Mouse (Mus musculus) kidney, adult 2 months (tissue): ENCODE results near the gene Mapk12. TPM values are rescaled to one million over a fixed set of nuclear protein-coding genes. Genes with fewer than 3 reads are reported as not detected.
A peak's percentile ranks its signal among the peaks of the same experiment; 100 is the strongest.

Experiments used
- DNase-seq: peaks from one replicate; pipeline ENCODE4 v3.0.0; 2021
- H3K27ac ChIP-seq: fragments of 200-500 bp; 2 replicates; pipeline ENCODE4 v1.5.1; 2012; ENCODE audit warnings: low read depth, low read length, control low read depth, inconsistent platforms; ENCODE audit not compliant: insufficient read depth
- H3K27me3 ChIP-seq: fragments of 200-500 bp; replicated peaks from 2 replicates; pipeline ENCODE4 v1.6.1; 2012; ENCODE audit warnings: mild to moderate bottlenecking, moderate library complexity, low read length, inconsistent platforms; ENCODE audit not compliant: control insufficient read depth, insufficient read depth
- H3K36me3 ChIP-seq: fragments of 200-500 bp; 2 replicates; pipeline ENCODE4 v1.6.1; 2012; ENCODE audit warnings: mild to moderate bottlenecking, moderate library complexity, low read length, inconsistent platforms; ENCODE audit not compliant: control insufficient read depth, insufficient read depth
- H3K4me1 ChIP-seq: fragments of 200-500 bp; 2 replicates; pipeline ENCODE4 v1.6.1; 2011; ENCODE audit warnings: low read length; ENCODE audit not compliant: control insufficient read depth, insufficient read depth
- H3K4me3 ChIP-seq: fragments of 200-500 bp; 2 replicates; pipeline ENCODE4 v1.5.1; 2011; ENCODE audit warnings: mild to moderate bottlenecking, low read depth, low read length, control low read depth; ENCODE audit not compliant: insufficient read depth
- CTCF ChIP-seq: fragments of 200-500 bp; conservative IDR thresholded peaks from 2 replicates; pipeline ENCODE4 v1.5.1; 2011; ENCODE audit warnings: low read depth, mild to moderate bottlenecking, control low read depth, low read length, moderate library complexity, mixed read lengths; ENCODE audit not compliant: insufficient read depth, insufficient read length
- POLR2A ChIP-seq: fragments of 200-500 bp; IDR thresholded peaks from one replicate; pipeline ENCODE4 v1.6.1; 2011; ENCODE audit warnings: low read depth, low read length, control low read depth
- WGBS: fragments of 180-500 bp; shearing (Covaris S2); methylation state at CpG from one replicate; pipeline ENCODE4 v1.1.7; 2018; 5-methylcytosine and 5-hydroxymethylcytosine counted together
- polyA plus RNA-seq: library from polyadenylated mRNA; depleted of rRNA; stranded (reverse); fragments of >200 nt; gene quantifications from 2 replicates; pipeline ENCODE4 v1.2.3, GENCODE M21; 2012; rRNA removed

The Mapk12 gene
- polyA plus RNA-seq = 12.7 and 13.9 TPM in 2 replicates

GRCm38 (mm10) chr15:89140659-89141252 lies at the start of gene Mapk12:
Gene Mapk12, minus strand, starts transcription at chr15:89140703.
- DNase-seq = peak; percentile 75
- Histone ChIP-seq H3K27me3 (no peaks in the 10 kb centered on the region), H3K4me3 (peak within 1 kb of the TSS; percentile 65), H3K4me1 (no peaks in the 10 kb centered on the region), H3K27ac (peak within 1 kb of the TSS; percentile 36), H3K36me3 (no peaks in the 10 kb centered on the region)
- 3% methylated on average over 21 of the region's 21 CpGs for WGBS
- TF ChIP-seq POLR2A = no peak
- no peak for TF ChIP-seq CTCF

GRCm38 (mm10) chr15:89184937-89185227 lies 44.4 kb upstream of the Mapk12 start:
- 90% methylated on average over 5 of the region's 5 CpGs for WGBS
- no peak for DNase-seq

GRCm38 (mm10) chr15:89184141-89184936 lies 43.8 kb upstream of the Mapk12 start:
- Histone ChIP-seq H3K36me3 (no peaks in the 10 kb centered on the region), H3K27me3 (no peaks in the 10 kb centered on the region), H3K4me3 (no peak overlapping the region), H3K27ac (no peak overlapping the region), H3K4me1 (no peaks in the 10 kb centered on the region)
- no peak for TF ChIP-seq POLR2A
- no peak for TF ChIP-seq CTCF
- no peak for DNase-seq
- 91% methylated on average over 5 of the region's 5 CpGs for WGBS

More at GRCm38 (mm10) chr15:89184937-89185227, 44.4 kb upstream of the Mapk12 start:
- Histone ChIP-seq H3K27ac (no peak overlapping the region), H3K27me3 (no peaks in the 10 kb centered on the region), H3K4me1 (no peaks in the 10 kb centered on the region), H3K36me3 (no peaks in the 10 kb centered on the region), H3K4me3 (no peak overlapping the region)
- TF ChIP-seq POLR2A = no peak
- TF ChIP-seq CTCF = no peak

- Histone ChIP-seq H3K27me3 (no peaks in the 10 kb centered on the region), H3K4me1 (peaks cover 9% of the 10 kb centered on the region), H3K4me3 (no peak overlapping the region), H3K36me3 (no peaks in the 10 kb centered on the region), H3K27ac (no peak overlapping the region)
- TF ChIP-seq CTCF (no peak), POLR2A (no peak)
- 74% methylated on average over 5 of the region's 5 CpGs for WGBS
- no peak for DNase-seq
These were observed 42.3 kb upstream of the Mapk12 start for GRCm38 (mm10) chr15:89182842-89183241.

GRCm38 (mm10) chr15:89182328-89182741 lies 41.8 kb upstream of the Mapk12 start:
- peak; percentile 68 for DNase-seq
- TF ChIP-seq CTCF = 0 out of 2 replicates have a peak, but pooled peaks have one; percentile 28
- no peak for TF ChIP-seq POLR2A
- H3K4me3 ChIP-seq = no peak overlapping the region
- H3K27me3 ChIP-seq = no peaks in the 10 kb centered on the region
- peaks cover 14% of the 10 kb centered on the region for H3K4me1 ChIP-seq
- H3K36me3 ChIP-seq = no peaks in the 10 kb centered on the region
- H3K27ac ChIP-seq = no peak overlapping the region
- 34% methylated on average over 6 of the region's 6 CpGs for WGBS

GRCm38 (mm10) chr15:89181561-89182270 lies 41.2 kb upstream of the Mapk12 start:
- H3K4me1 ChIP-seq = peaks cover 20% of the 10 kb centered on the region
- TF ChIP-seq CTCF = 0 out of 2 replicates have a peak, but pooled peaks have one; percentile 4
- no peak for TF ChIP-seq POLR2A
- WGBS = 56% methylated on average over 10 of the region's 10 CpGs
- 0 out of 2 replicates have a peak overlapping the region, but pooled peaks have one; percentile 11 for H3K27ac ChIP-seq
- no peak for DNase-seq
- H3K27me3 ChIP-seq = no peaks in the 10 kb centered on the region
- no peak overlapping the region for H3K4me3 ChIP-seq
- no peaks in the 10 kb centered on the region for H3K36me3 ChIP-seq

- peak; percentile 89 for DNase-seq
- TF ChIP-seq POLR2A (no peak), CTCF (no peak)
- under 1% methylated on average over 69 of the region's 72 CpGs for WGBS
- Histone ChIP-seq H3K36me3 (no peaks in the 10 kb centered on the region), H3K27ac (peak within 1 kb of the TSS; percentile 84), H3K4me1 (peaks cover 31% of the 10 kb centered on the region), H3K4me3 (peak within 1 kb of the TSS; percentile 78), H3K27me3 (no peaks in the 10 kb centered on the region)
These were observed 40.2 kb upstream of the Mapk12 start, which contains the start of gene Plxnb2 for GRCm38 (mm10) chr15:89180571-89181229. Gene Plxnb2, minus strand, starts transcription at chr15:89180788.
